Mouse (Mus musculus): ENCODE results near the gene Eif4g2. TPM values are rescaled to one million over a fixed set of nuclear protein-coding genes. Genes with fewer than 3 reads are reported as not detected.
A peak's percentile ranks its signal among the peaks of the same experiment; 100 is the strongest.

The Eif4g2 gene
- polyA plus RNA-seq, 1 experiment from 2014 or later: 1,582 TPM

- H3K4me2 ChIP-seq (ENCODE audit: low read length): no peak overlapping the region
- H3K27ac ChIP-seq (replicated peaks; ENCODE audit: low read depth, low read length): no peak overlapping the region
- H3K27me3 ChIP-seq (ENCODE audit: control insufficient read depth, insufficient read depth, low read length): no peaks in the 10 kb centered on the region
- ATAC-seq (ENCODE audit: low FRiP score, low TSS enrichment) (no peak), DNase-seq (no peak)
- no peak overlapping the region for H3K4me3 ChIP-seq (replicated peaks; ENCODE audit: low read depth, low read length)
- no peaks in the 10 kb centered on the region for H3K9me3 ChIP-seq (ENCODE audit: control insufficient read depth, low read length)
- WGBS: 91% methylated on average over 3 of the region's 3 CpGs
- peaks cover 52% of the 10 kb centered on the region for H3K36me3 ChIP-seq (ENCODE audit: control insufficient read depth, insufficient read depth, low read length)
- no peak overlapping the region for H3K9ac ChIP-seq (replicated peaks; ENCODE audit: low read length)
- peaks cover 2% of the 10 kb centered on the region; the same call in 1 of the 2 replicates for H3K4me1 ChIP-seq (ENCODE audit: control insufficient read depth, insufficient read depth, low read length)
These were observed 26.7 kb downstream of the Eif4g2 start for GRCm38 (mm10) chr7:111055984-111056657.

DNA sequence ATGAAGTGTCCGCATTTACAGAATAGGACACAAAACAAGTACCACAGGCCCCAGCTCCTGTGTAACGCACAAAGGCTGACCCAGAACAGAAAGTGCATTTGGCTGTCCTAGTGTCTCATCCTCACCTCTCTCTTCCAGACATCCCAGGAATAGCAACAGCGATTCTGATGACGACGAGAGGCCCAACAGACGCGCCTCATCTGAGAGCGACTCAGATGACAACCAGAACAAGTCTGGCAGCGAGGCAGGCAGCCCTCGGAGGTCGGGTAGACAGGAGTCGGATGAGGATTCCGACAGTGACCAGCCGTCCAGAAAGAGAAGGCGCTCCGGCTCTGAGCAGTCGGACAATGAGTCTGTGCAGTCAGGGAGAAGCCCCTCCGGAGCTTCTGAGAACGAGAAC is 27.6 kb downstream of the Eif4g2 start:
- Histone ChIP-seq H3K4me1 (ENCODE audit: control insufficient read depth, insufficient read depth, low read length) (peaks cover 2% of the 10 kb centered on the region; the same call in 1 of the 2 replicates), H3K27ac (replicated peaks; ENCODE audit: low read depth, low read length) (no peak overlapping the region), H3K36me3 (ENCODE audit: control insufficient read depth, insufficient read depth, low read length) (peaks cover 61% of the 10 kb centered on the region), H3K4me2 (ENCODE audit: low read length) (no peak overlapping the region), H3K27me3 (ENCODE audit: control insufficient read depth, insufficient read depth, low read length) (no peaks in the 10 kb centered on the region), H3K9ac (replicated peaks; ENCODE audit: low read length) (no peak overlapping the region), H3K9me3 (ENCODE audit: control insufficient read depth, low read length) (no peaks in the 10 kb centered on the region), H3K4me3 (replicated peaks; ENCODE audit: low read depth, low read length) (no peak overlapping the region)
- 92% methylated on average over 19 of the region's 19 CpGs for whole genome bisulfite sequencing
- DNase-seq (no peak), ATAC-seq (ENCODE audit: low FRiP score, low TSS enrichment) (no peak)

DNA sequence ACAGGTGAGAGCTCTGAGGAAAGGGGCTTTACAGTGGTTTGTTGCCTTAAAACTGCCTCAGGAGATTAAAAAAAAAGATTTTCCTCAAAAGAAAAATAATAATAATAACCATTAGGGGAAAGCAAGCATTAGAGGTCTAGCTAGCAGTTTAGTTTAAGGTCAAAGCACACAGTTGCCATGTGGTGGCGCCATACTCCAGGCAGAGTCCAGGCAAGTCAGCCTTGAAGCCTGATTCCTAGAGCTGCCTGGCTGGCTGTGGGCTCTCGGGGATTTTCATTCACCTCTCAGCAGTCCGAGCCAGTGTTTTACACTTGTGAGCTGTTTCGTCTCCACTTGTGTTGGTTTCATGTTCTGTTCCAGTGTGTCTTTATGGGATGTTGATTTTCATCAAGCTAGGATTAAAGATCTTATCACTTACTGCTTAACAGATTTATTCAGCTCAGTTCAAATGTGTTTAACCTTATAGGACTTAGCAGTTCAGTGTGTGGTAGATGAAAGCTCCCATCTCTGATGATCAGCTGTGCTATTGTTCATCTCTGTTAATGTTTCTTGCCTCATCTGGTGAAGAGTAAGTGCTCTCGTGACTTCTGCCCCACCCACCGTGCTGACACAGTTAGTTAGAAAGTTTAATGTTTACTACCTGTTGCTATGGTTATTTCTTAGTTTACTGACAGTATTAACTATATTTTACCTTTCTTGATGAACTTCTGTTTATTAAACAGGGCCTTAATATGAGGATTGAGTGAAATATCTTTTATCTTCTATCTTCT is 33.0 kb downstream of the Eif4g2 start:
- Histone ChIP-seq H3K27me3 (ENCODE audit: control insufficient read depth, insufficient read depth, low read length) (no peaks in the 10 kb centered on the region), H3K36me3 (ENCODE audit: control insufficient read depth, insufficient read depth, low read length) (peaks cover 95% of the 10 kb centered on the region), H3K4me1 (ENCODE audit: control insufficient read depth, insufficient read depth, low read length) (no peaks in the 10 kb centered on the region), H3K9me3 (ENCODE audit: control insufficient read depth, low read length) (no peaks in the 10 kb centered on the region), H3K4me2 (ENCODE audit: low read length) (no peak overlapping the region), H3K4me3 (replicated peaks; ENCODE audit: low read depth, low read length) (no peak overlapping the region), H3K27ac (replicated peaks; ENCODE audit: low read depth, low read length) (no peak overlapping the region), H3K9ac (replicated peaks; ENCODE audit: low read length) (no peak overlapping the region)
- no peak for ATAC-seq (ENCODE audit: low FRiP score, low TSS enrichment)
- DNase-seq: peak; percentile 78
- WGBS: 58% methylated on average over 6 of the region's 6 CpGs

GRCm38 (mm10) chr7:111048920-111049319 is 33.9 kb downstream of the Eif4g2 start:
- no peaks in the 10 kb centered on the region for H3K4me1 ChIP-seq (ENCODE audit: control insufficient read depth, insufficient read depth, low read length)
- ATAC-seq (ENCODE audit: low FRiP score, low TSS enrichment): no peak
- DNase-seq: no peak
- no peak overlapping the region for H3K4me2 ChIP-seq (ENCODE audit: low read length)
- H3K36me3 ChIP-seq (ENCODE audit: control insufficient read depth, insufficient read depth, low read length): peaks cover 95% of the 10 kb centered on the region
- 89% methylated on average over 5 of the region's 5 CpGs for WGBS
- no peaks in the 10 kb centered on the region for H3K9me3 ChIP-seq (ENCODE audit: control insufficient read depth, low read length)
- no peak overlapping the region for H3K27ac ChIP-seq (replicated peaks; ENCODE audit: low read depth, low read length)
- no peak overlapping the region for H3K4me3 ChIP-seq (replicated peaks; ENCODE audit: low read depth, low read length)
- H3K9ac ChIP-seq (replicated peaks; ENCODE audit: low read length): no peak overlapping the region
- H3K27me3 ChIP-seq (ENCODE audit: control insufficient read depth, insufficient read depth, low read length): no peaks in the 10 kb centered on the region

DNA sequence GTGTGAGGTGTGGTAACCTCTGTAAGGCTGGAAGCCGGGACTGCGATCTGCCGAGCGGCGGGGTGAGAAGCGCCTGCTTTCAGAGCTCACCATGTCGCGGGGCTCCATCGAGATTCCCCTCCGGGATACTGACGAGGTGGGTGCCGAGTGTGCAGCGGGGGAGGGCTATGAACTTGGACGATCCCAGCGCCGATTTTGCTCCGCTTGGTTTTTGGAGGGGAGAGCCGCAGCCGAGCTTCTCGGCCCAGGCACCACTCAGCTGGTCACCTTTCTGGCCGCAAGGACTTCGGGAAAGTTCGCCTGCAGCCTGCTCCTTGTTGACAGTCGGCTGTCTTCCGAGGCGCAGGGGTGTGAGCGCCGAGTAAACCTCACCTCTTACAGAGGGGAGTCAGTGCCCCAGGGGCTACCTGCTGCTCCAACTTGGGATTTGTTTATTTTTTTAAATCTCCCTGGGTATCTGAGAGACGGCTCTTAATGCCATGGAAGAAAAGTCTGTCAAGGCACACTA is 53.7 kb downstream of the Eif4g2 start:
- H3K9ac ChIP-seq (replicated peaks; ENCODE audit: low read length): peak overlapping the region; percentile 76
- WGBS: under 1% methylated on average over 29 of the region's 29 CpGs
- H3K4me2 ChIP-seq (ENCODE audit: low read length): peak overlapping the region; percentile 79
- no peaks in the 10 kb centered on the region for H3K9me3 ChIP-seq (ENCODE audit: control insufficient read depth, low read length)
- H3K36me3 ChIP-seq (ENCODE audit: control insufficient read depth, insufficient read depth, low read length): peaks cover 23% of the 10 kb centered on the region
- H3K27me3 ChIP-seq (ENCODE audit: control insufficient read depth, insufficient read depth, low read length): no peaks in the 10 kb centered on the region
- peaks cover 11% of the 10 kb centered on the region for H3K4me1 ChIP-seq (ENCODE audit: control insufficient read depth, insufficient read depth, low read length)
- H3K4me3 ChIP-seq (replicated peaks; ENCODE audit: low read depth, low read length): peak overlapping the region; percentile 96
- no peak for DNase-seq
- ATAC-seq (ENCODE audit: low FRiP score, low TSS enrichment): peak; percentile 19; the same call in 1 of the 2 replicates
- H3K27ac ChIP-seq (replicated peaks; ENCODE audit: low read depth, low read length): peak overlapping the region; percentile 94

- Histone ChIP-seq H3K27ac (replicated peaks; ENCODE audit: low read depth, low read length) (peak within 1 kb of the TSS; percentile 94), H3K9ac (replicated peaks; ENCODE audit: low read length) (peak within 1 kb of the TSS; percentile 76), H3K4me1 (ENCODE audit: control insufficient read depth, insufficient read depth, low read length) (peaks cover 11% of the 10 kb centered on the region), H3K4me3 (replicated peaks; ENCODE audit: low read depth, low read length) (peak within 1 kb of the TSS; percentile 96), H3K36me3 (ENCODE audit: control insufficient read depth, insufficient read depth, low read length) (peaks cover 18% of the 10 kb centered on the region), H3K27me3 (ENCODE audit: control insufficient read depth, insufficient read depth, low read length) (no peaks in the 10 kb centered on the region), H3K4me2 (ENCODE audit: low read length) (peak within 1 kb of the TSS; percentile 79), H3K9me3 (ENCODE audit: control insufficient read depth, low read length) (no peaks in the 10 kb centered on the region)
- peak; percentile 95 for DNase-seq
- ATAC-seq (ENCODE audit: low FRiP score, low TSS enrichment): peak; percentile 97
- WGBS: 7% methylated on average over 45 of the region's 45 CpGs
These were observed 54.4 kb downstream of the Eif4g2 start, which contains the start of gene Ctr9 for GRCm38 (mm10) chr7:111028281-111029045. TSS of gene Ctr9 (plus strand) at chr7:111028951.

GRCm38 (mm10) chr7:111024912-111025311 is 57.9 kb downstream of the Eif4g2 start:
- 75% methylated on average over 4 of the region's 4 CpGs for WGBS
- no peak for ATAC-seq (ENCODE audit: low FRiP score, low TSS enrichment)
- Histone ChIP-seq H3K27ac (replicated peaks; ENCODE audit: low read depth, low read length) (no peak overlapping the region), H3K4me3 (replicated peaks; ENCODE audit: low read depth, low read length) (no peak overlapping the region), H3K9me3 (ENCODE audit: control insufficient read depth, low read length) (no peaks in the 10 kb centered on the region), H3K27me3 (ENCODE audit: control insufficient read depth, insufficient read depth, low read length) (no peaks in the 10 kb centered on the region), H3K4me1 (ENCODE audit: control insufficient read depth, insufficient read depth, low read length) (peaks cover 6% of the 10 kb centered on the region), H3K9ac (replicated peaks; ENCODE audit: low read length) (no peak overlapping the region), H3K4me2 (ENCODE audit: low read length) (no peak overlapping the region), H3K36me3 (ENCODE audit: control insufficient read depth, insufficient read depth, low read length) (no peaks in the 10 kb centered on the region)
- DNase-seq: no peak

GRCm38 (mm10) chr7:111024068-111024594 is 58.7 kb downstream of the Eif4g2 start:
- Histone ChIP-seq H3K27ac (replicated peaks; ENCODE audit: low read depth, low read length) (no peak overlapping the region), H3K9ac (replicated peaks; ENCODE audit: low read length) (no peak overlapping the region), H3K9me3 (ENCODE audit: control insufficient read depth, low read length) (no peaks in the 10 kb centered on the region), H3K27me3 (ENCODE audit: control insufficient read depth, insufficient read depth, low read length) (no peaks in the 10 kb centered on the region), H3K36me3 (ENCODE audit: control insufficient read depth, insufficient read depth, low read length) (no peaks in the 10 kb centered on the region), H3K4me1 (ENCODE audit: control insufficient read depth, insufficient read depth, low read length) (no peaks in the 10 kb centered on the region), H3K4me2 (ENCODE audit: low read length) (no peak overlapping the region), H3K4me3 (replicated peaks; ENCODE audit: low read depth, low read length) (no peak overlapping the region)
- 23% methylated on average over 8 of the region's 8 CpGs for WGBS
- no peak for ATAC-seq (ENCODE audit: low FRiP score, low TSS enrichment)
- peak; percentile 31 for DNase-seq

Data from midbrain, embryonic 14.5 days (tissue).